Mouse (Mus musculus) MEL (cell line): ENCODE results near the gene Zfp111.

Source experiments
- EP300 ChIP-seq, 2 experiments: IDR thresholded peaks; 2 replicates each; pipeline ENCODE4 v1.6.1; 2011; ENCODE audit warnings: improper control_type of control experiment in 2 of 2, low read length in 2 of 2, low read depth in 1 of 2, mild to moderate bottlenecking in 1 of 2
- HCFC1 ChIP-seq: IDR thresholded peaks from 2 replicates; pipeline ENCODE4 v1.6.1; 2012; ENCODE audit warnings: low read depth, mild to moderate bottlenecking, inconsistent platforms, low read length, improper control_type of control experiment, moderate library complexity
- SIN3A ChIP-seq: IDR thresholded peaks from 2 replicates; pipeline ENCODE4 v1.6.1; 2012; ENCODE audit warnings: low read length, improper control_type of control experiment, inconsistent platforms

DNA sequence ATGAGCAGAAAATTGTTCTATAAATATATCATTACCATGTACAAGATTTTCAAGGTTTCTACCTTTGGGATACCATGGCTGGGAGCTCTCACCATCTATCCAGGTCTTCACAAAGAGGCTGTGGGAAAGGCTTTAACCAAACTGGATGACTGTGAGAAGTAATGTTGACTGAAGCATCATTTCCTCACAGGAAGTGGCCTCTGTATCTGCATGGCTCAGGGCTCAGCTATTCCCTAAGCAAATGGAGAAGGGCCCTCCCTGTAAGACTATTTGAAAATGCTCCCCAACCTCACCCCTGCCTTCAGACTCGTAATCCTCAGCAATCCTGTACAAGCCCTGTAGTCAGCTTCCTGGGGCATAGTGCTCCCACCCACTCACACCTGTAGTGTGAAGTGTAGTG is 23.6 kb downstream of the Zfp111 start:
- TF ChIP-seq EP300 (IDR thresholded peaks at IDR 0.05; ENCODE audit: low read depth in 1 of 2, low read length in 2 of 2), result no peak
- no peak for TF ChIP-seq HCFC1
- TF ChIP-seq SIN3A, result no peak
